Mouse (Mus musculus) megakaryocyte, embryonic 14.5 days (primary cell): Measurements from ENCODE around the gene Sox5.

Source experiments
- FLI1 ChIP-seq: IDR thresholded peaks from 2 replicates; pipeline ENCODE4 v1.6.1; 2012; ENCODE audit warnings: low read length, inconsistent platforms, mixed read lengths
- GATA1 ChIP-seq: IDR thresholded peaks from 3 replicates; pipeline ENCODE4 v1.6.1; 2012; ENCODE audit warnings: mixed read lengths, low read length, inconsistent platforms, borderline replicate concordance

DNA sequence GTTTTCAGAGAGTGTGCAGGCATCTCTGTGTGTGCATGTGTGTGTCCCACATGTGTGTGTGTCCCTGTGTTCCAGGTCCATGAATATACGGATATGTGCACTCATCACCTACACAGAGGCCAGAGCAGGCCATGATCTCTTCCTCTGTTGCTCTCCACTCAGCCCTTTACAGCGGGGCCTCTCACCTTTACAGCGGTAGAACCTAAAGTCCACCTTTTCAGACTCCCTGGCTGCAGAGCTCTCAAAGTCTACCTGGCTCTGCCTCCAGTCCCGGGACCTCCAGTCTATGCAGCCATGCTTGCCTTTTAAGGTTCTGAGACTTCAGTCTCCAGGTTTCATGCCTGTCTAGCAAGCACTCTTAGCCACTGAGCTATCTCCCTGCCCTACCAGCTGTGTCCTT, 26.5 kb downstream of the Sox5 start:
- TF ChIP-seq FLI1 (no peak), GATA1 (no peak)
